Mouse (Mus musculus) cerebellum, adult 11-12 months (tissue): ENCODE measurements around the gene Ate1.
"Not testable (repeated sequence)": the region's sequence is repeated elsewhere in the genome, so short reads cannot be mapped to it uniquely, and the experiment has no call there.

ENCODE experiments used
- DNase-seq: peaks from one replicate; pipeline ENCODE4 v3.0.0; 2022

The Ate1 gene

DNA sequence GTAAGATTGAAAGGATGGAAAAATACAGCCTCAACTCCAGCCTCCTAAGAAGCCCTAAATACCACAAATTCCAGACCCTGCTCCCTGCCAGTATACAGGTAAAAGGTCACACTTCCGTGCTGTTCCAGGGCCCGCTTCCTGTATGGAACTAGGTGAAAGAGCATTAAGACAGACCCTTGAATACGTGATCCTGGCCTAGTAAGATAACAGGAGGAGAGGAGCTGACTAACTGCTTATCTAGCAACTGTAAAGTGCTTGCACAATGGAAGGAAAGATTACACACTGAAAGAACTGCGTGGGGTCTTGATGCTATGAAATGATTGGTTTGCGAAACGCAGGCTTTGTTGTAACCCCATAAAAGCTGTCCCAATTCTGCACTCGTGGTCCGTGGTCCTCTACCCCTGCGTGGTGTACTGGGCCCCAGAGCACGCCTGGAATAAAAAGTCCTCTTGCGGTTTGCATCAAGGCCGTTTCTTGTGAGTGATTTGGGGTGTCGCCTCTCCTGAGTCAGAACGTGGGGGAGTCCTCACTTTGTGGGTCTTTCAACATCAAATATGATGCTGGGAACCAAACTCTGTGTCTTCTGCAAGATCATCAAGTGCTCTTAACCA, 748 bp upstream of the Ate1 start:
- DNase-seq = no peak

DNA sequence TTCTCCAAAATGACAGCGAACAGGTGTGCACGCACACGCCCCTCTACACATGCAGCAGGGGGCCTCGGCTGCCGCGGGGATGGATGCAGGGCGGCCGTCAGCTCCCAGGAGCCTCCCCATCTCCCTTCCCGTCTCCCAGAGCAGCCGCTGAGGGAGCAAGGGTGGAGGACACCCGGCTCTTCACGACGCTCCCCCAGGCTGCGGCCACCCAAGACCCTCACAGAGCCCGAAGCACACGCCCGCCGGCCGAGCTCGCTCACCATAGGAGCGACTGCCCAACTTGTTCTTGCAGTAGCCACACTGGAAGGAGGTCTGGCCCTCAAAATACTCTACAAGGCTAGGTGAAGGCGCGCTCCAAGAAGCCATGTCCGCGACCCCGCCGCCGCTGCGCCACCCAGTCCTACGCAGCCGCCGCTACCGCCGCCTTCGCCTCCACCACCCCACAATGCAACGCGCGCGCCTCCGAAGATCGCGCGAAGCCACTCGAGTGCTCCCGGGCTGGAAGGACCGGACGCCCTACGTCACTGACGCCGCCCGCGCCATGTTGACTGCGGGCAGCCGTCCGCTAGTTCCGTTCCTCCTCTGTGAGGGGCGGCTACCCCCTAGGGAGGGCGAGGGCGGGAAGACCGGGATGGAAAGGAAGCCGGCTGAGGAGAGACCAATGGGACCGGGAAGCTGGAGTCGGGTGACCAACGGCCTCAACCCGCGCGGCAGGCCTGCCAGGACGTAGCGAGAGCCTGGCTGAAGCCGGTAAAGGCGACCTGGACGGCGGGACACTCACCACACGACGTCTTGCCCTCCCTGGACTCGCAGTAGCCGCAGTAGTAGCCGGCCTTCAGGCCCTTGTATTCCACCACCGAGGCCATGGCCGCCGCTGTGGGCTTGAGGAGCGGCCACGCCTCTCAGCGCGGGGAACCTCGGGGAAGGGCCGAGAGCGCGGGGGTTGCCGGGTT, 797 bp downstream of the Ate1 start:
- peak; percentile 97 for DNase-seq

DNA sequence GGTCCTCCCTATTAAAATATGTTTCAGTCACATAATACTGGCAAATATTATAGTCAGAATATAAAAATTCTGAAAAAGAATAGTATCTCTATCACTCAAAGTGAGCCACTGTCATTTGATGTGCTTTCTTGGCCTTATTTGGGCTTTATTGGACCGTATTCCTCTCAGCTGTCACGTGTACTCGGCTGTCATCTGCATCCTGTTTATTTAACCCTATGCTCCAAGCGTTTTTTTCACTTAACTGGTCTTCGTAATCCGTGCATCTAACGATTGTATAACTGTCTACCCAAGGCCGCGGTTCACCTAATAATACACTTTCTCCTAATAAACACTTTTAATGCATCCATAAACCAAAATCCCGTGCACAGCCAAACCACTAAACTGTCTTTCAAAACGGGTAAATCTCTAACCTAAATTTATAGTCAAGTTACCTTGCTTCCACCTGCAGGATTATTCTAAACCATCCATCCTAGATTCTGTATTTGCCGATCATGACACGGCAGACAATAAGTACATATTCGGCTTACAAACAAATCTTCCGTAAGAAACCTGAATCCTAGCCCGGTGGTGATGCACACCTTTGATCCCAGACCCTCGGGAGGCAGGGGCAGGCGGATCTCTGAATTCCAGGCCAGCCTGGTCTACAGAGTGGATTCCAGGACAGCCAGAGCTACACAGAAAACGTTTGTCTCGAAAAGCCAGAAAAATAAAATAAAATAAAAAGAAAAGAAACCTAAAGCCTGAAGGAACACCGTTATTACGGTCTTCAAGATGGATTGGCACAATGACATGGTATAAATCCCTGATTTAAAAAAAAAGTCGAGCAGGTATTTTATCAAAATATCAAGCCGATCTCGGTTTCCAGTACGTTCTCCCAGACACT, 1.7 kb downstream of the Ate1 start:
- DNase-seq = no peak

DNA sequence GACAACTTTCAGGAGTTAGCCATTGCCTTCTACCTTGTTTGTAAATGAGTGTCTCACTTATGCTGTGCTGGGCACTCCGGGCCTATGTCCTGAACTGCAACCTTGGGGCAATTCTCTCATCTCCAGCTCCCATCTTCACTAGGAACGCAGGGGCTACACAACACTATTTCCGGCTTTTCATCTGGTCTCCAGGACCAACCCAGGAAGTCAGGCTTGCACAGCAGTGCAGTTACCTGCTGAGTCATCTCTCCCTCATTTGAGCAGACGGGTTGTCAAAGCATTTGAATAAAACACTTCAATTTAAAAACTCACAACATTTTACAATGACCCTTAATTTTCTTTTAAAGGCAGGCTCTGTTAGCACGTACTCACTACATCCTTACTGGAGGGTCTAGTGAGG, 9.9 kb downstream of the Ate1 start:
- DNase-seq = no peak

DNA sequence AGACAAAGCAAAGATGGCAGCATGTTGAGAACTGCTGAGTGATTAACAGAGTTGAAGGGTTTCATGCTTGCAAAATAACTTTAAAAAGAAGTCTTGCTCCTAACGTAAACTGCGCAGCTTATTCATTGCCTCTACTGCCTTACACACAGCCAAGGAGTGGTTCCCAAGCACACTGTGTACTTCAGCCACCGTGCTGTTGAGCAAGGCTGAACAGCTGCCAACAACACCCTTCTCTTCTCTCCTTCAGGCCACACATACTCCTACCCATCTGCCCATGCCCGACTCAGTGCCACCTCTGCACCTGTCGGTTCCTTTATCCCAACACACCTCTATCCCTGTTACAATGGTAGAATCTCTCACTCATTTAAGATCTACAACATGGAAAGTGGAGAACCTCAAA, 17.2 kb downstream of the Ate1 start:
- DNase-seq = no peak

DNA sequence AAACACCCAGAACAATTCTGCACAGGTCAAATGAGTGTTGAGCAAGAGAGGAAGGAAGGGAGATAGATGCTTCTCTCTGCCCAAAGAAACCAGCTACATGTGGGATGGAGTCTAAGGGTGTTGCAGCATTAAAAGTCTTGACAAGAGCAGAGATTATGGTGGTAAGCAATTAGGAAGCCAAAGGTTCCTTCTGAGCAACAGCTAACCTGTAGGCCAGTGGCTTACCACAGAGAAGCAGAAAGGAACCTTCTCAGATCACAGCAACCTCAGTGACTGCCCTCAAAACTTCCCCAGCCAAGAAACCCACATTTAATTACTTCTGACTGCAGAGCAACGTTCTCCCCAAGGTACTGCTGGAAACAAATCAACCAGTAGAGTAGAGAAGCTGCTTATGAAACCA, 18.7 kb downstream of the Ate1 start:
- DNase-seq = no peak

DNA sequence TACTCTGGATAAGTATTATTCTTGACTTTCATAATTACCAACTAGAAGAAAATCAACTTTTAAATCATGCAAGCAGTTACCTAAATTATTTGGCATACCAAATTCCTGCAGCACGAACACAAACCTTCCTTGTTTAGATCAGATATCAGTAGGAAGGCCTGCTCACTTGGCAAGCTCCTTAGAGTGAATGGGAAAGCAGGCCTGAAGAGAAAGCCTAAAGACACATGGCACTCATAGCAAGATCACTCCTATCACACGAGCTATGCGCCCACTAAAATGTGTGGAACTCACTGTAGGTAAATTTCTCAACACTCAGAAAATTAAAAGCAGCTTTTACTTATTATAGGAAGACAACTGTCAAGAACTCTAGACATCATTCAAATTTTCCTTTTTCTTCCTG, 26.8 kb downstream of the Ate1 start:
- no peak for DNase-seq

DNA sequence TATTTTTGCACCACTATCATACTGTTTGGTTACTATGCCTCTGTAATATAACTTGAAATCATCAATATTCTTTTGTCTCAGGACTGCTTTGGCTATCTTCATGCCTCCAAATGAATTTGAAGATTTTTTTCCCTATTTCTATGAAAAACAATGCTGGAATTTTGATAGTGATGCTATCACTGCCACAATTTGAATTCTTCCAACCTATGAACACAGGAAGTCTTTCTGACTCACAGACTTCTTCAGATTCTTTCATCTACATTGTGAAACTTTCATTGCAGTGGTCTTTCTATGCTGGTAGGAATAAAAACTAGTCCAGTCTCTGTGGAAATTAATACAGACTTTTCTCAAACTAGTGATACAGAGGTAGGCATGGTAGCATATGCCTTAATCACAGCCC, 28.1 kb downstream of the Ate1 start:
- no peak for DNase-seq

DNA sequence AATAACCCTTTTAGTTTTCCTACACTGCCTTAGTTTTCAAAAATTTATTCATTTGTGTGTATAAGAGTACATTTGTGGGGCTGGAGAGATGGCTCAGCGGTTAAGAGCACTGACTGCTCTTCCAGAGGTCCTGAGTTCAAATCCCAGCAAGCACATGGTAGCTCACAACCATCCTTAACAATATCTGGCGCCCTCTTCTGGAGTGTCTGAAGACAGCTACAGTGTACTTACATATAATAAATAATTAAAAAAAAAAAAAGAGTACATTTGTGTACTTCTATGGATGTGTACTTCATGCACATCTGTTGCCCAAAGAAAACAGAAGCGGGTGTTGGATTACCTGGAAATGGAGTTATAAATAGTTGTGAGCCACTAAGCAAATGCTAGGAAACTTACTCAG, 41.2 kb downstream of the Ate1 start:
- DNase-seq = not testable (repeated sequence)

DNA sequence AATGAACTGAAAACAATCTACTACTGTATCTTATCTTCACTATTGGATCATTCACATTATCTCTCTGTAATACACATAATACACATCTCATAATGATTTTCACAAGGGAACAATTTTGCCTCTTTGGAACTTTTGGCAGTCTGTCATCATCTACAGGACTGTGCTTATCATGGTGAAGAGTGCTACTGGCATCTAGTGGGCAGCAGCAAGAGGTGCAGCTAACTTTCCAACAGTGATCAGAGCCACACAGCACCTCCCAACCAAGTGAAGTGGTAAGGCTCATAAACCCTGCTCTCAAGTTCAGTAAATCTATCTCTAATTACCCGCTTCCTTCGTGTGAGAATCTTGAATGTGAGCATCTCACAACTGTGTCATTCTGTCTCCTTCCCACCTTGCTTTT, 44.2 kb downstream of the Ate1 start:
- DNase-seq = peak; percentile 22

DNA sequence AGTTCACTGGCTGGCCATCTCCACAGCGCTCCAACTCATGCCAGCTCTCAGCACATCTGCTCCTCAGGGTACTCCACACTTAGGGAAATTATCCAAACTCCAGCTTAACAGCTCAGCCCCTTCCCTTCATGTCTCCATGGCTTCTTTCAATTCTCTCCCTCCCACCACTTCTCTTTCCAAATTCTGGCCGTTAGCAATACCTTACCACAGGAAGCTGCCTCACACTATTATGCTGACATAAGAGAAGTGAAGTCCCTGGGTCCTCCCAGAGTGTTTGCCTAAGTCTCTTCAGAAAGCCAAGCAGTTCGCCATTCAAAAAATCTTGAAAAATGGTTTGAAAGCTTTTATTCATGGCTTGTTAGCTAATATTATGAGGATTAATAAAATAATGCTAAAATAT, 46.3 kb downstream of the Ate1 start:
- no peak for DNase-seq

DNA sequence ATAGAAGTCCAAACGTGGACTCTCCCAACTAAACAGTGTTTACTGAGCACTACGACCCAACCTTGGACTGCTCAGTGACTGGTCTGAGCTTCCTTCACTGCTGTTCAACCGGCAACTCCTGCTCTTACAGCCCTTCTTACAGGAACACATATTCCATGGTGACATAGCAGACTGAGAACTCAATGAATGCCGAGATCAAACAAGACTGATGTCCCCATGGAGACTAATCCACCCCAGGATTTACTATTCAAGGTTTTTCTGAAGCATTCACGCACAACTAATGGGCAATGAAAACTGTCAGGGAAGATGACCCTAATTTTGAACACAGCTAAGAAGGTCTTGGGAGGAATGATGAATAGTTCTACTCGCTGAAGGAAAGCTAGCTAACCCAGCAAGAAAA, 47.5 kb downstream of the Ate1 start:
- no peak for DNase-seq

DNA sequence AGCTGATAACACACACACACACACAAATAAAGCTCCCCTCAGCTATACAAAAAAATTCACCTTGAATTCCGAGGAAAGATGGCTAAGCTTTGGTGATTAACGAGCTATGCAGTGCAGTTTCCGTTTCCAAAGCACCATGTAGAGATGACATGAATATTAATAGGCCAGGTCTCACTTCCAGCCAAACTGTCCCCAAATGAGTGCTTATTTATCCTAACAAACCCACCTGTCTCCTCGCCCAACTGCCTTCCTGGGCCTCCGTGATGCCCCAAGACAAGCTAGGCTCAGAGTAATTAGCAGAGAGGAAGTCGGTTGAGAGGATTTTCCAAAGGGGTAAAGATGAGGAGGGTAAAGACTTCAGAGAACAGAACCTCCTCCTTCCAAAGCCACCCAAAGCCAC, 49.1 kb downstream of the Ate1 start:
- no peak for DNase-seq

DNA sequence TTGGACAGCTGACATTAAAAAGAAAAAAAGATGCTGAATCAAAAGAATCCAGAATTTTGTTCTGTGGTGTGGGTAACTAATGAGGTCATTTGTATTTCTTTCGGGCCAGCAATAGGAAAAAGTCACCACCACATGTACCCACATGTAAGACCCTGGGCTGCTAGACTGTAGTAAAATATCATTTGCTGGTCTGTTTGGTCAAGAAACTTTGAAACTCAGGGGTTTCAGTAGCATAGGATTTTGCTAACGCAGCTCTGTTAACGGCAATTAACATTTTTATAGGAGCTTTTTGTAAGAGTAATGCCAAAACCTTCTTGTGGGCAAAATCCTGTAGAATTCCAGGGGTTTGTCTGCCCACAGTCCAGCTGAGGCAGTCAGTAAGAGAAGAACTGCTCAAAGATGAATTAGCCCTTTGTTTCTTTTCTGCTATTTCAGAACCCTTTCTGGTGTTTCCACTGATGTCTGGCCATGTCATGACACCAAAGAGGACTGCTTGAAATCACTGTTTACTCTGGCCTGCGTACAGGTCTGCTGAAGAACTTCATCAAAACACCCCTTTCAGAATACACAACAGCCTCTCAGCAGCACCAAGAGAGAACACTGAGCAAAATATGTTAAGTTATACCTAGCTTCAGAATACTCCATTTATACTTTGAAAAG, 64.5 kb downstream of the Ate1 start:
- DNase-seq = no peak

DNA sequence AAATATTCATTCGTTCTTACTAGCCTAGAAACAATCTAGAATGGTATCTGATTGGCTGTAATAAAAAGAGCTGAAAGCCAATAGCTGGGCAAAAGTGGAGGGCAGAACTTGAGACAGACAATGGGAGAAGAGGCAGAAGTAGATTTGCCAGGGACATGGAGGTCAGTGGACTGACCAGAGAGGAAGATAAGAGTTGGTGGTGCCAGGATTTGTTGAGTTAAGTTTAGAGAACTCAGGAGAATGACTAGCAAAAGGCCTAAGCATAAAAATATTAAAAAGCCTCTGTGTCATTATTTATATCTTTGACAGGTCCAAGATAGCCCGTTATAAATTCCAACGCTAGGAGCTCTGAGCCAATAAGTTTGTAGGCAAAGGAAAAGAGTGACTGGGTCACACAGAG, 65.9 kb downstream of the Ate1 start:
- no peak for DNase-seq

DNA sequence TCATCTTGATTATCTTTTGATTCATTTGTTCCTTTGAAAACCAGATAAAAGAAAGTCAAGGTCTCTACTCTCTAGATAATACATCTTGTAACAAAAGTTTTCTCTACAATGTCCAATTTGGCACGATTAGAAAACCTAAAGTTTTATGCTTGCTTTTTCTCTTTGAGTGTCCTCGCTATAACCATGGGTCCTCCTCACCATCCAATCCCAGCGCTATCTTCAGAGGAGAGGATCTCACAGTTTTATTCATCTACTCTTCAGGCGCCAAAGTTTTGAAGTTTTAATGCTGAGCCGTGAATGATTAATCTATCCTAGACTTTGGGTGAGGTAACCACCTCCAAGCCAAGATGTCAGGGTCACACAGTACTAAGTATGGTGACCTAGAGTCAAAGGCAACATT, 84.4 kb downstream of the Ate1 start:
- no peak for DNase-seq

DNA sequence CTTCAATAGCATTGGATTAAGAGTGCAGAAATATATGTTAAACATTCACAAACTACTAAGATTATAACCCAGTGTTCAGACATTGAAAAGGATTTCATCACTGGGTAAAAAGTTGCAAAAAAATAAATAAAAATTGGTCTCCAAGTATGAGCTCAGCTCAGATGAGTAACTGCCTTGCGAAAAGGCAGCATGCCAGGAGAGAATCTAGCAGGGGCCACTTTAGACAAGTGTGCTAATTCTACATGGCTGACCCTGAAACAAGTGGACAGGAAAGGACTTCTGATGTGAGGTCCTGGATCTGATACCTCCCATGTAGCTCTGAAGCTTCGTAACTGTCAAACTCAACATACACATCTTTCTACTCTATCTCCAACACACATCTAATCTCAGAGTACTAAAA, 88.0 kb downstream of the Ate1 start:
- no peak for DNase-seq

DNA sequence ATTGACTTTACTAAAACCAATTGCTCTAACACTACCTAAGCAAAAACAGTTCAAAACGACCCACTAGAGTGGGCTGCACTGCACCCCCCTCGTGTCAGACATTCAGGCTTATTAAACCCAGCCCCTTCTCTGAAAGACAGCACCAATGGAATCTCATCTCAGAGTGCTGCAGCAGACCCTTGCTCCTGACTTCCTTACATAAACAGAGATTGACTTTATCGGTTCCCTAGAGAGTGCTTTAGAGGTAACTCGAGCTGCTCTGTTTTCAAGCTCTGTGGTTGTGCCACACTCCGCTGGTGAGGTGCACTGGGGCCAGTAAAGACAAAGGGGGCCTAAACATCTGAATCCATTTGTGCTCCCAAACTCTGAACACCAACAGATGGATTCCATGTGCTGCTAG, 93.6 kb downstream of the Ate1 start:
- no peak for DNase-seq

DNA sequence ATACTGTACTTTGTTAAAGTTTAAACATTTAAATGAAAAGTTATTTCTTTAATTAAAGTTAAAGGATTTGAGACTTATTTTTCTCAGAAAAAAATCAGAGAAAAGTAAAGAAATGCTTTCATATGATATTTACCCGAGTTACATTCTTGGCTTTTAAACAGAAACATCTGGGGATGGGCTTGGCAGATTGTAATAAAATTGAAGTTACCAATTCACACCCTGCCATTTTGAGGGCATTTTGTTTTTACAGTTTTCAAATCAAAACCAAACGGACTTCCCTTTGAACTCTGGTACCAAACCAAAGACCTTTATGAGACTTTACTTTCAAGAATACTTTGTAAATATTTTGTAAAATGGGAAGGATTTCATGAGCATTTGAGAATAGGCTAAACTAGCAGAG, 94.2 kb downstream of the Ate1 start:
- no peak for DNase-seq

DNA sequence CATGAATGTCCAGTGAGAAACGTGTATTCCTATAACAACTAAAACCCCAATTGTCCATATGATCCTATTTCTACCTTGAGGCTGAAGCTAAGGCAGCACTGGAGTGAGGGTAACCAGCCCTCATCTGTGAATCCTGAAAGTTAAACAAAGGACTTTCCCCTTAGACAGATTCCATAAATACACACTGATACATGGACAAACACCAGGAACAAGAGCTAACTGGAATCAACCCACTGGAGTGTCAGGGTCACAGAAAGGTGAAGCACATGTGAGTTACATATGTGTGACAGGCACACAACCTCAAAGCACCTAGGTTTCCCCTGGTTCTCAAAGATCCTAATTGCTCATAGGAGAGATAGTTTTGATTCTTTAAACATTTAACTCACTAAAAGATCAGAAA, 100.2 kb downstream of the Ate1 start:
- DNase-seq = no peak

DNA sequence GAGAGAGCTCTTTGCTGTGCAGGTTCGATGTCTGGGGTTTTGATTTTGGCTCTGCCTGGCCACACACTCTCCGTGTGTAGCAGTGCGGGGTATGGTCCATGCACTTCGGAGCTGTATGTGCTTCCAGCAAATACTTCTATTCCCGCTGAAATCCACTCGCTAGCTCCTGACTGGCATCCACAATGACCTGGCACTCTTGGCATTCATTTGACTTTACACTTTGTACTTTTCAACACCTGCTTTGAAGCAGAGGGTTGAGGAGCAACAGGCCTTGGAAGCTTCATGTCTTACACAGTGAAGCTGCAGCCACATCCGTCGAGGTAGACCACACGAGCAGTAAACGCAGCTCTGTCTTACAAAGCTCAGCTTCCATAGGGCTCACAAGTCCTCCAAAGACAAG, 112.5 kb downstream of the Ate1 start:
- no peak for DNase-seq

DNA sequence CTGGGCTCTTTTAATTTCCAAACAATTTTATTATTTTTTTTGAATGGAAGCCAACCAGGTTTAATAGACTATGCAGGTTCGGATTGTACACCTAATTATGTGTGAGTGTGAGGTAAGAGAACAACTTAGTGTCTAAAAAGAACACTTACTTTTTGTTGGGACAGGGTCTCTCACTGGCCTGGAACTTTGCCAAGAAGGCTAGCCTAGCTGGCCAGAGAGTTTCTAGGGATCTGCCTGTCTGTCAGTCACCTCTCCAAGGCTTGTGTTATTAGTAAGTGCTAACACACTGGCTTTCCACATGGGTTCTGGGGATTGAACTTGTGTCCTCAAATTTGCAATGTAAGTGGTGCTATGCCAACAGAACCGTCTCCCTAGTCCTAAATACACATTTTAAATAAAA, 116.8 kb downstream of the Ate1 start:
- no peak for DNase-seq

DNA sequence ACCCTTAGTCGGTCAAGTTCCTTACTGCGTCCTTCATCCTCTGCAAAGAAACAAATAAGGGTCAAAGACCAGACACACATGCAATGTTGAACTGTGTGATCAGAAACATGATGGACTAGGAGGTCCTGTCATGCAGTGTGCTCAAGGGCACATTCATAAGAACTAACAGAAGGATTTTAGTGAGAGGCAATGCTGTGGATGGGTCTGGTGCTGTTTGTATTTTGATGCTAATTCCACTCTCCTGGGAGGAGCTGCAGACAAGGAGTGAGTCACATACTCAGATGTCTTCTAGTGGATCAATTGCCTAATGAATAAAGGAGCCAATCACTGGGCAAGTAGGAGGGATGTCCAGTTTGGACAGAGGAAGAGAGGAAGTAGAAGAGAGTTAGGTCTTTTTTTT, 125.5 kb downstream of the Ate1 start:
- no peak for DNase-seq
